ENCODE assay signal across 8 mouse cellular contexts in genomic region chr2:91256256-91257125, GRCm38 (mm10). TPM values are rescaled to one million over a fixed set of nuclear protein-coding genes. Genes with fewer than 3 reads are reported as not detected.
DNase-seq lines count a peak whose midpoint lies in the region; ATAC-seq and TF ChIP-seq lines count a peak whose summit lies in the region.

No protein-coding gene starts in this region.

- no peak for TF ChIP-seq CTCF in gastrocnemius, adult 2 months (IDR thresholded peaks at IDR 0.05)

- peak overlapping the region; percentile 97 for H3K27ac ChIP-seq in gastrocnemius, adult 2 months
- no peak overlapping the region for H3K27ac ChIP-seq in hindbrain, embryonic 14.5 days
- peak overlapping the region; percentile 32; the same call in 1 of the 2 replicates for H3K27ac ChIP-seq in midbrain, embryonic 16.5 days (ENCODE audit: low read length)

- H3K27me3 ChIP-seq in hindbrain, embryonic 14.5 days (ENCODE audit: control insufficient read depth, insufficient read depth, low read length) = peaks cover 39% of the 10 kb centered on the region
- peaks cover 22% of the 10 kb centered on the region for H3K27me3 ChIP-seq in midbrain, embryonic 16.5 days (ENCODE audit: control insufficient read depth, insufficient read depth, low read depth, low read length)

- H3K4me1 ChIP-seq in hindbrain, embryonic 14.5 days (replicated peaks; ENCODE audit: control insufficient read depth, insufficient read depth, low read length) = peaks cover 36% of the 10 kb centered on the region
- peaks cover 27% of the 10 kb centered on the region for H3K4me1 ChIP-seq in midbrain, embryonic 16.5 days (ENCODE audit: control insufficient read depth, insufficient read depth, low read length)

- no peaks in the 10 kb centered on the region for H3K36me3 ChIP-seq in hindbrain, embryonic 14.5 days (replicated peaks; ENCODE audit: control insufficient read depth, insufficient read depth)
- no peaks in the 10 kb centered on the region for H3K36me3 ChIP-seq in midbrain, embryonic 16.5 days (ENCODE audit: control insufficient read depth, insufficient read depth, low read length)

- no peaks in the 10 kb centered on the region for H3K9me3 ChIP-seq in hindbrain, embryonic 14.5 days (ENCODE audit: control insufficient read depth, low read length)
- no peaks in the 10 kb centered on the region for H3K9me3 ChIP-seq in midbrain, embryonic 16.5 days (replicated peaks; ENCODE audit: control insufficient read depth, low read length, poor library complexity, severe bottlenecking)

- peak overlapping the region; percentile 91 for H3K4me2 ChIP-seq in hindbrain, embryonic 14.5 days (replicated peaks)
- H3K4me2 ChIP-seq in midbrain, embryonic 16.5 days (ENCODE audit: low read length) = peak overlapping the region; percentile 99

- H3K4me3 ChIP-seq in gastrocnemius, adult 2 months = peak overlapping the region; percentile 89
- peak overlapping the region; percentile 44 for H3K4me3 ChIP-seq in hindbrain, embryonic 14.5 days (replicated peaks; ENCODE audit: low read length)
- H3K4me3 ChIP-seq in midbrain, embryonic 16.5 days (ENCODE audit: low read depth, low read length) = peak overlapping the region; percentile 56

- ATAC-seq in hindbrain, embryonic 14.5 days (ENCODE audit: low FRiP score) = peak; percentile 49; the same call in 1 of the 2 replicates
- peak; percentile 43 for ATAC-seq in midbrain, embryonic 16.5 days

- WGBS in hindbrain, embryonic 14.5 days = under 1% methylated on average over 52 of the region's 52 CpGs
- WGBS in midbrain, embryonic 16.5 days = 2% methylated on average over 52 of the region's 52 CpGs

- intact Hi-C loops in left cerebral cortex, postnatal 10 days (cut with DNase I) = no loop called here
- intact Hi-C loops in gastrocnemius, adult 2 months (cut with DNase I) = loop anchor here (2.0 kb wide), 1 partner anchor 14 kb away; no protein-coding TSS in a partner anchor

- peak; percentile 31 to 73 for DNase-seq in left cerebral cortex, postnatal 10 days (ENCODE audit: extremely low spot score in 1 of 2, low spot score in 2 of 2)
- DNase-seq in left cerebral cortex, adult 9 months (ENCODE audit: low spot score in 2 of 2) = no peak
- peak; percentile 79 for DNase-seq in cerebellum, adult 9-10 months
- peak; percentile 90 for DNase-seq in gastrocnemius, adult 2 months
- DNase-seq in hindbrain, embryonic 14.5 days (ENCODE audit: low spot score) = no peak
- peak; percentile 55 for DNase-seq in liver
- peak; percentile 66 for DNase-seq in urinary bladder, adult 2 months (ENCODE audit: low spot score)

- H3K9ac ChIP-seq in hindbrain, embryonic 14.5 days = peak overlapping the region; percentile 52
- peak overlapping the region; percentile 68 for H3K9ac ChIP-seq in midbrain, embryonic 16.5 days (ENCODE audit: low read depth, low read length)

RNA-seq across cellular contexts. Expression of gene Pacsin3, which starts 0.7 kb away (rescaled TPM):
- total RNA-seq in left cerebral cortex, postnatal 10 days (2021) = 10 to 100 TPM; 36.4 to 38.7 TPM
- total RNA-seq in gastrocnemius, adult 2 months (2021) = 100 to 1,000 TPM; 375 to 428 TPM
- 12.9 and 13.5 TPM in 2 replicates for polyA plus RNA-seq in hindbrain, embryonic 14.5 days (2014; fragmentation: Nextera tagmentation; extraction: Ambion mirVana)
- 9.7 and 17.5 TPM in 2 replicates for polyA plus RNA-seq in midbrain, embryonic 16.5 days (2015; fragmentation: Nextera tagmentation; extraction: Ambion mirVana)
- 43.3 and 46.7 TPM in 2 replicates for polyA plus RNA-seq in urinary bladder, adult 2 months (2012; rRNA removed)

RNA-seq across cellular contexts. Expression of gene Arfgap2, which starts 8.3 kb away (rescaled TPM):
- 10 to 100 TPM; 60.5 to 61.6 TPM for total RNA-seq in left cerebral cortex, postnatal 10 days (2021)
- 100 to 1,000 TPM; 152 to 211 TPM for total RNA-seq in gastrocnemius, adult 2 months (2021)
- polyA plus RNA-seq in hindbrain, embryonic 14.5 days (2014; fragmentation: Nextera tagmentation; extraction: Ambion mirVana) = 59.6 and 64.0 TPM in 2 replicates
- polyA plus RNA-seq in midbrain, embryonic 16.5 days (2015; fragmentation: Nextera tagmentation; extraction: Ambion mirVana) = 73.0 and 74.4 TPM in 2 replicates
- 30.7 and 41.6 TPM in 2 replicates for polyA plus RNA-seq in urinary bladder, adult 2 months (2012; rRNA removed)

RNA-seq across cellular contexts. Expression of gene Ddb2, which starts 19.7 kb away (rescaled TPM):
- 10 to 100 TPM; 10.2 to 11.3 TPM for total RNA-seq in left cerebral cortex, postnatal 10 days (2021)
- total RNA-seq in gastrocnemius, adult 2 months (2021) = 1 to 10 TPM; 2.6 to 2.8 TPM
- 9.4 and 11.4 TPM in 2 replicates for polyA plus RNA-seq in hindbrain, embryonic 14.5 days (2014; fragmentation: Nextera tagmentation; extraction: Ambion mirVana)
- 18.1 and 18.4 TPM in 2 replicates for polyA plus RNA-seq in midbrain, embryonic 16.5 days (2015; fragmentation: Nextera tagmentation; extraction: Ambion mirVana)
- polyA plus RNA-seq in urinary bladder, adult 2 months (2012; rRNA removed) = 28.5 and 43.1 TPM in 2 replicates

RNA-seq across cellular contexts. Expression of gene Acp2, which starts 53.8 kb away (rescaled TPM):
- total RNA-seq in left cerebral cortex, postnatal 10 days (2021) = 10 to 100 TPM; 46.6 to 51.7 TPM
- total RNA-seq in gastrocnemius, adult 2 months (2021) = 10 to 100 TPM; 12.5 to 13.6 TPM
- polyA plus RNA-seq in hindbrain, embryonic 14.5 days (2014; fragmentation: Nextera tagmentation; extraction: Ambion mirVana) = 40.9 and 49.8 TPM in 2 replicates
- 38.3 and 39.2 TPM in 2 replicates for polyA plus RNA-seq in midbrain, embryonic 16.5 days (2015; fragmentation: Nextera tagmentation; extraction: Ambion mirVana)
- 18.8 and 24.2 TPM in 2 replicates for polyA plus RNA-seq in urinary bladder, adult 2 months (2012; rRNA removed)

RNA-seq across cellular contexts. Expression of gene Nr1h3, which starts 53.9 kb away (rescaled TPM):
- total RNA-seq in left cerebral cortex, postnatal 10 days (2021) = 1 to 10 TPM; 1.5 TPM
- total RNA-seq in gastrocnemius, adult 2 months (2021) = 10 to 100 TPM; 26.8 to 26.9 TPM
- 1.5 and 2.8 TPM in 2 replicates for polyA plus RNA-seq in hindbrain, embryonic 14.5 days (2014; fragmentation: Nextera tagmentation; extraction: Ambion mirVana)
- polyA plus RNA-seq in midbrain, embryonic 16.5 days (2015; fragmentation: Nextera tagmentation; extraction: Ambion mirVana) = 2.7 and 2.9 TPM in 2 replicates
- polyA plus RNA-seq in urinary bladder, adult 2 months (2012; rRNA removed) = 18.6 and 20.8 TPM in 2 replicates

Comparison
In these comparisons a context has a peak if more than half of its experiments do, and no peak if none do; other contexts are left out.
1. DNase-seq: peak in left cerebral cortex, postnatal 10 days (2 of 2), cerebellum, adult 9-10 months (single experiment), gastrocnemius, adult 2 months (single experiment), liver (single experiment) and urinary bladder, adult 2 months (single experiment); none in left cerebral cortex, adult 9 months (0 of 2) and hindbrain, embryonic 14.5 days (single experiment).
2. Peak in every context shown above with its lines, with median percentiles within 50 percentile points of each other: H3K4me3 ChIP-seq.